Mouse (Mus musculus) forebrain, embryonic 13.5 days (tissue): ENCODE measurements around the gene Zfp335. TPM values are rescaled to one million over a fixed set of nuclear protein-coding genes. Genes with fewer than 3 reads are reported as not detected.

ENCODE experiments used
- ATAC-seq: fragments of 200-750 bp; cut with Nextera tagmentation; 2 replicates; pipeline ENCODE4 v1.8.0; 2017
- H3K27ac ChIP-seq: fragments of 300-500 bp; sonication (generic); 2 replicates; pipeline ENCODE4 v1.5.1; 2015; ENCODE audit warnings: inconsistent platforms, mild to moderate bottlenecking, moderate library complexity
- H3K27me3 ChIP-seq: fragments of 300-500 bp; sonication (generic); 2 replicates; pipeline ENCODE4 v1.6.1; 2015; ENCODE audit warnings: mild to moderate bottlenecking, inconsistent platforms
- H3K36me3 ChIP-seq: fragments of 300-500 bp; sonication (generic); 2 replicates; pipeline ENCODE4 v1.6.1; 2015; ENCODE audit warnings: mild to moderate bottlenecking, inconsistent platforms; ENCODE audit not compliant: poor library complexity, severe bottlenecking
- H3K4me1 ChIP-seq: fragments of 300-500 bp; sonication (generic); 2 replicates; pipeline ENCODE4 v1.6.1; 2015; ENCODE audit warnings: inconsistent platforms
- H3K4me2 ChIP-seq: fragments of 300-500 bp; sonication (generic); 2 replicates; pipeline ENCODE4 v1.6.1; 2015; ENCODE audit warnings: inconsistent platforms, mild to moderate bottlenecking, moderate library complexity
- H3K4me3 ChIP-seq: fragments of 300-500 bp; sonication (generic); 2 replicates; pipeline ENCODE4 v1.5.1; 2015; ENCODE audit warnings: mild to moderate bottlenecking, inconsistent platforms
- H3K9ac ChIP-seq: fragments of 300-500 bp; sonication (generic); 2 replicates; pipeline ENCODE4 v1.6.1; 2015; ENCODE audit warnings: mild to moderate bottlenecking, inconsistent platforms
- H3K9me3 ChIP-seq: fragments of 300-500 bp; sonication (generic); replicated peaks from 2 replicates; pipeline ENCODE4 v1.6.1; 2016; ENCODE audit warnings: inconsistent platforms
- WGBS: fragments of 180-500 bp; shearing (Covaris S2); methylation state at CpG from one replicate; pipeline ENCODE4 v1.1.7; 2015; 5-methylcytosine and 5-hydroxymethylcytosine counted together
- polyA plus RNA-seq: library from polyadenylated mRNA; unstranded; fragments of >200 nt; fragmentation: Nextera tagmentation; extraction: Ambion mirVana; gene quantifications from 2 replicates; pipeline ENCODE4 v1.2.1, GENCODE M21; 2015

The Zfp335 gene
- polyA plus RNA-seq, 1 experiment from 2014 or later: 12.2 TPM

DNA sequence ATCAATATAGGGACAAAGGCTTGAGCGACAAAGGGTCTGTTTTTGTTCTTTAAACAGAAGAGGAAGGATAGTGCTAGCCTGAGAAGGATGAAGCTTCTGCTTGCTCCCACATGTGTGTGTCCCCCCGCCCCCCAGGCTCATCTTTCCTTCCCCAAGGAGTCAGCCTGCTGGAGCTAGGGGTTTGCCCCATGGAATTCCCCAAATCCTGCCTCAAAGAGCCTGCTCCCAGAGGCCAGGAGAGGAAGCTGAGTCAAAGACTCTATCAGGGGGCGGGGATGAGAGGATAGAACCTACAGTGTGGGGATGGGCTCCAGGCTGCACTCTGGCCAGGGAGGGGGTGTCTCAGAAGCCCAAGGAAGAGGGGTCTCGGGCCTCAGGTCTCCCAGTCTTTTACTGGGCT is 35.9 kb upstream of the Zfp335 start:
- Histone ChIP-seq H3K4me1 (peaks cover 10% of the 10 kb centered on the region), H3K27me3 (peaks cover 66% of the 10 kb centered on the region), H3K4me2 (no peak overlapping the region), H3K9ac (no peak overlapping the region), H3K9me3 (no peaks in the 10 kb centered on the region; the same call in 1 of the 2 replicates), H3K27ac (no peak overlapping the region), H3K4me3 (no peak overlapping the region), H3K36me3 (no peaks in the 10 kb centered on the region)
- 19% methylated on average over 4 of the region's 4 CpGs for WGBS
- no peak for ATAC-seq

DNA sequence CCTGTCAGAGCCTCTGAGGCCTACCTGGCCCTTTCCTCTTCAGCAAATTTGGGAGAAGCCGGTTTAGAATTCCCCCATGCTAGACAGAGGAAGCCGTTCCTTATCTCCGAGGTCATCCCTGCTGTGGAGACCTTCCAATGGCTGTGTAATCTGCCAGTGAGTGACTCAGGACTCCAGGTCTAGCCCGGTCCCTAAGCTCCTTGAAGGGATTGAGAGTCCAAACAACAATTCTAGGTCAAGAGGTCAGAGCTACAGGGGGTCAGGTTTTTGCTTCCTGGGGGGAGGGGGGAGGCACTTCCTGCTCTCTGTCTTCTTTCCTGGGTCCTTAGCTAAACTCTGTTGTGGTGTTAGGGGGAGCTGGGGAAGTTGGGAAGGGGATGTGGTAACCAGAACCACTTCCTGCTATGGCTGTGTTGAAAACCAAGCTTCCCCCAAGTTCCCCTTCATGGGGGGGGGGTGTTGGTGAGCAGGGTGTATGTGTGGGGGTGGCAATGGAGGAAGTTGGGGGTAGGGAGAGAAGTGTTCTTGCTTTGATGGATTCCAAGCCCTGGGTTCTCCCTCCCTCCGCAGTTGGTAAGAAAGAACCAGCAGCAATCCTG is 31.2 kb upstream of the Zfp335 start:
- H3K36me3 ChIP-seq: no peaks in the 10 kb centered on the region
- no peak overlapping the region for H3K4me2 ChIP-seq
- peaks cover 53% of the 10 kb centered on the region for H3K27me3 ChIP-seq
- no peak overlapping the region for H3K27ac ChIP-seq
- no peak overlapping the region for H3K9ac ChIP-seq
- H3K9me3 ChIP-seq: no peaks in the 10 kb centered on the region
- H3K4me3 ChIP-seq: no peak overlapping the region
- ATAC-seq: no peak
- 12% methylated on average over 5 of the region's 5 CpGs for WGBS
- peaks cover 21% of the 10 kb centered on the region for H3K4me1 ChIP-seq

DNA sequence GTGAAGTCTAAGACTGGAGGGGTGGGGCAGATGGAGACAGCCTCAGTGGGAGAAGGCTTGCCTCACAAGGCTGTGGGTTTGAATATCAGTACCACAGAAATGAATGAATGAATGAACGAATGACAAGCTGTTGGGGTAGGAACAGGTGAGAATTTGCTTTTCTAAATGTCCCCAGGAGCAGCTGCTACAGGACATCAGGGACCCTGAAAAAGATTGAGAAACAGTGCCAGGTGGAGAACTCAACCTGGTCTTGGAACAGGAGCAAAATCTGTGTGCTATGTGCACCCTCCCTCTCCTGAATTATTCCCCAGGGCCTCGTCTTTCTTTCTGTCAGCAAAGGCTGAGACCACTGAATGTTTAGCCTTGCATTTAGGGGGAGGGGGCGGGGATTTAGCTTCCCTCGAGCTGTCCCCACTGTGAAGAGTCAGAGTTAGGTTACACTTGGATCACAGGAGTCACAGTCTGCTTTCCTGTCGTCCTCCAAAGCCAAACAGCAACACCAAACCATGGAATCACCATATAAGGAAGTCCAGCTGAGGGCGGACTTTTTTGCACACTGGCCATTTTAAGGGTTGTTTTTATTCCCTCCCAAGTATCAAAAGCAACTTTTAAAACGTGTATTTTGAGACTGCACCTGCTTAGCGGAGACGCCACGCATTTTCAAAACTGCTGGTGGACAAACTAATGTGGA is 28.7 kb upstream of the Zfp335 start, which contains the start of gene Mmp9:
Gene Mmp9 (plus strand): TSS at position 641 of the 691 bp plus-strand sequence.
- Histone ChIP-seq H3K27ac (peak within 1 kb of the TSS; percentile 57; the same call in 1 of the 2 replicates), H3K36me3 (no peaks in the 10 kb centered on the region), H3K9ac (no peak within 1 kb of the TSS), H3K27me3 (peaks cover 44% of the 10 kb centered on the region), H3K9me3 (no peaks in the 10 kb centered on the region), H3K4me2 (no peak within 1 kb of the TSS; the same call in 1 of the 2 replicates), H3K4me1 (peaks cover 21% of the 10 kb centered on the region), H3K4me3 (no peak within 1 kb of the TSS)
- ATAC-seq: no peak
- 23% methylated on average over 10 of the region's 10 CpGs for WGBS

DNA sequence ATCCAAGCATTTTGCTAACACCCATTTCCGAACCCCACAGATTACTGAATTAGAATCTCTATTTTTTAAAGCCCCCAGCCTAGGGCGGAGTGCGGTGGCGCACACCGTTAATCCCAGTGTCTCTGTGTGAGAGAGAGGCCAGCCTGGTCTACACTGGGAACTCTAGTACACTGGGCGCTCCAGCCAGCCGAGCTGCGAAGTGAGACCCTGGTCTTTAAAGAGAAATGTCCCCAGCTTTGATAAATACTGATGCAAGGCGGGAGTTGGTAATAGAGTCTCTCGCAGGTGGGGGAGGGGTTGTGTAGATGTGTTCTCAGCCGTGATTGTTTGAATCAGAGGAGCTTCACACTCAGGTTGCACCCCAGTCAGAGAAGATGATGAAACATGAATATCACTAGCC is 27.5 kb upstream of the Zfp335 start:
- peaks cover 45% of the 10 kb centered on the region for H3K27me3 ChIP-seq
- H3K9me3 ChIP-seq: no peaks in the 10 kb centered on the region
- H3K27ac ChIP-seq: peak overlapping the region; percentile 57
- peak overlapping the region; percentile 56 for H3K9ac ChIP-seq
- peaks cover 21% of the 10 kb centered on the region for H3K4me1 ChIP-seq
- no peaks in the 10 kb centered on the region for H3K36me3 ChIP-seq
- H3K4me3 ChIP-seq: peak overlapping the region; percentile 40
- WGBS: under 1% methylated on average over 11 of the region's 11 CpGs
- H3K4me2 ChIP-seq: peak overlapping the region; percentile 72
- peak; percentile 61 for ATAC-seq

DNA sequence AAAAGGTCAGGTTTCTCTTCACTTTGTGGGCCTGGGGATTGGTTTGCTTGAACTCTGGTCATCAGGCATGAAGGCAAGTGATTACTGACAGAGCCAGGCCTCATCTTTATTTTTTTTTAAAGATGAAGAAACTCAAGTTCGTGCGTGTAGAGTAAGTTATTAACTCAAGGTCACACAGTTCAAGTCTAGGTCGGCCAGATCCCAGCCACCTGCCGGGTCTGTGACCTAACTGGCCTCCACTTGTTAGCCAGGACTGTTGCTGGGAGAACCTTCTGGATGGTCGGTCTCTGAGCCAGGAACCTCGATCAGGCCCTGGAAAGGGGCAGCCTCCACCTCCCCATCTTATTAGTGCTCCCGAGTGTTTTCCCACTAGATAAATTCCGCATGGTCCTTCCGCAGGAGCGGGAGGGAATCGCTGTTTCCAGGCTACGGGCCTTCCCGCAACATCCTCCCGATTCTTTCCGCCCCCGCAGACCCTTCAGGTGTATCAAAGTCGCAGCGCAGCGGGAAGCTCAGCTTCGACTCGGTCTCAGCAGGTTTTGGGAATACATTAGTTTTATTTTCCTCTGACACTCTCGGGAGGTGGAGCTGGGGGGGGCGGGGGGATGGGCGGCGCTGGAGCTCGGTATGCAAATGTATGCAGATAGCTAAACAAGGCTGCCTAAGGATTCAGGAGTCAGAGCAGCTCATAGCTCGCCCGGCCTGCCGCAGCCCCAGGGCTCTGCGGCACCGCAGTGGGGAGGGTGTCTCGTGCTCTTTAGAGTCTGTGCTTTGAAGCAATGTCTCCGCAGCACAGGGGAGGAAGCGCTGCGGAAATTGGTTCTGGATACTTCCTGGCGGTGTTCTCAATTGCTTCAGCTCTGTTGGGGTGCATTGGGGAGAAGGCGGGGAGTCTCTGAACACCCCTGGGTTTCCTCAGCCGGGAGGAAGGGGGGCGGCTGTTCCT is 26.9 kb upstream of the Zfp335 start:
- peak overlapping the region; percentile 72 for H3K4me2 ChIP-seq
- peaks cover 45% of the 10 kb centered on the region for H3K27me3 ChIP-seq
- peak; percentile 95 for ATAC-seq
- 3% methylated on average over 39 of the region's 39 CpGs for WGBS
- H3K27ac ChIP-seq: peak overlapping the region; percentile 57
- no peaks in the 10 kb centered on the region for H3K36me3 ChIP-seq
- peaks cover 21% of the 10 kb centered on the region for H3K4me1 ChIP-seq
- no peaks in the 10 kb centered on the region for H3K9me3 ChIP-seq
- peak overlapping the region; percentile 40 for H3K4me3 ChIP-seq
- peak overlapping the region; percentile 56 for H3K9ac ChIP-seq

DNA sequence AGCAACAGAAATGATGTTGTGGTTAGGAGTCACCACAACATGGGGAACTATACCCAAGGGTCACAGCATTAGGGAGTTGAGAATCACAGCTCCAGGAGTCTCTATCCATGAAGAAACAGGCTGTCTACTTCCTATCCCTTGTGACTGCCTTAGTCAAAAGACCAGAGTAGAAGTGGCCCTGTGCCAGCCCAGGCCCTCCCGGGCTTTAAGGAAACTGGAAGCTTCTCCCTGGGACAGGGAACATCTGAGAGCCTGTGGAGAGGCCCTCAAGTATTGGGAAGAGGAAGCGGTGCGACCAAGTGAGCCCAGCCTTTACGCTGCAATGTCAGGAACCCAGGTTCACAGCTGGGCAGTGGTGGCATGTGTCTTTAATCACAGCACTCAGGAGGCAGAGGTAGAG is 24.4 kb upstream of the Zfp335 start:
- WGBS: 78% methylated on average over 4 of the region's 4 CpGs
- Histone ChIP-seq H3K36me3 (no peaks in the 10 kb centered on the region), H3K27me3 (peaks cover 35% of the 10 kb centered on the region)

DNA sequence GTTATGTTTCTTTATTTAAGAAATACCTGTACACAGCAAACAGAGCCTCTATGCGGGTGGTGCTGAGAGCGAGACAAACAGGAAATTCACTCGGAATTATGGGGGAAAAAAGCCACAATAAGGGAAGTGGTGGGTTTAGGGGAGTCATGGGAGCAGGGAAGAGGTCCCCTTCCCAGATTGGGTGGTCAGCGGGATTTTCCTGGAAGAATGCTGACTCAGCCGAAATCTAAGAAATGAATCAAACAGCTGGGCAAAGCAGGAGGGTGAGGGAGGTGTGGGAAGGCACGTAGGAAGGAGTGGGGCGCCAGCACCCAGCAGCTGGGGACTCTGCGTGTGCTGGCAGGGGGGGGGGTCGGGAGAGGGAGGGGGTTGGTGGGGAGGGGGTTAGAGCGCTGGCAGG is 22.0 kb upstream of the Zfp335 start:
- Histone ChIP-seq H3K4me1 (peaks cover 5% of the 10 kb centered on the region; the same call in 1 of the 2 replicates), H3K4me3 (no peak overlapping the region), H3K36me3 (no peaks in the 10 kb centered on the region), H3K9ac (no peak overlapping the region), H3K27me3 (peaks cover 15% of the 10 kb centered on the region), H3K4me2 (no peak overlapping the region), H3K9me3 (no peaks in the 10 kb centered on the region), H3K27ac (no peak overlapping the region)
- 62% methylated on average over 5 of the region's 10 CpGs for WGBS
- ATAC-seq: no peak

More for the DNA sequence above, 24.4 kb upstream of the Zfp335 start:
- H3K9me3 ChIP-seq: no peaks in the 10 kb centered on the region
- no peak overlapping the region for H3K4me2 ChIP-seq
- no peak overlapping the region for H3K27ac ChIP-seq
- no peak overlapping the region for H3K9ac ChIP-seq
- peaks cover 21% of the 10 kb centered on the region for H3K4me1 ChIP-seq
- no peak overlapping the region for H3K4me3 ChIP-seq
- ATAC-seq: no peak

DNA sequence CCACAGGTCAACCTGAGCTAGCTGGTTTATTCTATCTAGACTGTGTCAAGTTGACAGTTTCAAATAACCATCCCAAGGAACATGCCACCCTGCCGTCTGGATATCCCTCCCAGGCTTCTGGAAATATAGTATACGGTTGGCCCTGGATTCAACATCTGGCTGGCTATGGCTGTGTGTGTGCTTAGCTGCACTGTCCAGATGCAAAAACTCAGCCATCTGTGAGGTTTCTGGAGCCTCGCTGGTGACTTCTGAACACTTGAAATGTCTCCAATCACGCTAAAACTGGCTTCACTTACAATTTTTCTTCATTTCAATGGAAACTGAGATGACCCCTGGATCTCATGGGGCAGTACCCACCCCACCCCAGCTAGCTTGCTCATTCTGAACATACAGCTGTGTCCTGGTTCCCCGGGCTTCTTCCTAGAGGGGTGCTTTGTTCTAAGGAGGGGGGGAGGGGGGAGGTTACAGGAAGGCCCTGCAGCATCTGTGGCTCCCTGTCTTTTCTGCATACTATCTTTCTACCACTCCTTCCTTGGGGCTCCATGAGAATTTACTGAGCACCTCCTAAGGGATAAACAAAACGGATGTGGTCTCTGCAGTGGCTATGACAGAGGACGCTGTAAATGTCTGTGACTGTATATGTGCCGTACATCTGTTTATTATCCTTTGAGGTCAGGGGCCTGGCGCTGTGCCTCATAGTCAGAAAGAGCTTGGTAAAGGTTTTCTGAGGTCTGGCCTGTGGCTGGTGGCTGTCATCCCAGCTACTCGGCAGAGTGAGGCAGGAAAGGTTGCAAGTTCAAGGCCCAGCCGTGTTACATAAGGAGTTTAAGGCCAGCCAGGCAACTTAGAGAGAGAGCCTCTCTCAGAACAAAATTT is 19.4 kb upstream of the Zfp335 start:
- WGBS: 72% methylated on average over 11 of the region's 11 CpGs
- Histone ChIP-seq H3K9me3 (no peaks in the 10 kb centered on the region), H3K9ac (no peak overlapping the region), H3K4me2 (no peak overlapping the region), H3K27me3 (peaks cover 7% of the 10 kb centered on the region; the same call in 1 of the 2 replicates), H3K27ac (no peak overlapping the region), H3K36me3 (no peaks in the 10 kb centered on the region), H3K4me3 (no peak overlapping the region), H3K4me1 (no peaks in the 10 kb centered on the region)
- ATAC-seq: no peak

DNA sequence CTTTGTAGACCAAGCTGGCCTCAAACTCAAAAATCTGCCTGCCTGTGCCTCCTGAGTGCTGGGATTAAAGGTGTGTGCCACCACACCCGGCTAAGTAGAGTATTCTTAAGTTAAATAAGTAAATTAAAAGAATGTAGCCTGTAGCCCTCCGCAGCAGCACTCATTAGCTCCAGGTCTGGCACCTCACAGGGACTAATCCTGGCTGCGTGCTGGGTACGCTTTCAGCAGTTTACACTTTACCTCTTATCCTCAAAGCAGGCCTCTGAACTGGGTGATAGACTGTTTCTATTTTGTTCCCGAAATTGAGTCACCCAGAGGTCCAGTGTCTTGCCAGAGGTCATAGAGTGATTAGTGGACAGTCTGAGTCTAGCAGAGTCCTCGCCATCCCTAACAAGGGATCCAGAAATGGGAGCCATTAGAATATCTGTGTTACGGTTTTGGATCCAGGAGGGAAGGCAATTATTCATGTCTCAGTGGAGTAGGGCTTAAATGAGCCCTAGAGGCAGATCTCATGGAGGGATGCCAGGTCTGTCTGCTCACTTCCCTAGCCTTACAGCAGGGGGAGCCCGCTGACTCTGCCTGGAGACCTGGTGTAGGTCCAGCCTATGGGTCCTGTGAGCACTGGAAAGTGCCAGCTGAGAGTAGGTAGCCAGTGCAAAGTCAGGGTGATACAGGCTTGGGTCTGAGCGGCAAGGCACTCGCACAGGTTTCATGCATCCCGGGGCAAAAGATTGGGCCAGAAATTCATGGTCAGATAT is 12.7 kb upstream of the Zfp335 start:
- 27% methylated on average over 11 of the region's 11 CpGs for WGBS
- Histone ChIP-seq H3K9ac (no peak overlapping the region), H3K36me3 (peaks cover 11% of the 10 kb centered on the region), H3K27ac (0 out of 2 replicates have a peak overlapping the region, but pooled peaks have one; percentile 5), H3K9me3 (no peaks in the 10 kb centered on the region), H3K27me3 (no peaks in the 10 kb centered on the region), H3K4me3 (no peak overlapping the region), H3K4me2 (no peak overlapping the region), H3K4me1 (peaks cover 14% of the 10 kb centered on the region)
- ATAC-seq: peak; percentile 70

DNA sequence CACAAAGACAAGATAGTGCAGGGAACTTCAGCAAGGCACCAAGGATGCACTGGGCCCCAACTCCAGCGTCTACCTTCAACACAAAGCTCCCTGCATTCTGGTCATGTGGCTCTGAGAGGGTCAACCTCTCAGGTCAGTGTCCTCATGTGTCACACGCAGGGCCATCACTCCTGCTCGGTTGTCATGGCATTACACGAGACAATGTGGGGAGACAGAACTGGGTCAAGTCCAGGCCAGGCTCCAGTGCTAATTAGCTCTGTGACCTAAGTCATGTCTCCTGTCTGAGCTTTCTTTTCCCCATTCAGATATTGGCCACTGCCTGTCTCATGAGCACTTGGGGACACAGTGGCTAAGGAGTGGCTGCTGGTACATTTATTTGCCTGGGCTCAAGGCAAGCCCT is 11.7 kb upstream of the Zfp335 start:
- Histone ChIP-seq H3K4me1 (peaks cover 14% of the 10 kb centered on the region), H3K36me3 (peaks cover 15% of the 10 kb centered on the region), H3K9ac (no peak overlapping the region), H3K27ac (no peak overlapping the region), H3K4me2 (no peak overlapping the region), H3K9me3 (no peaks in the 10 kb centered on the region), H3K27me3 (no peaks in the 10 kb centered on the region), H3K4me3 (no peak overlapping the region)
- ATAC-seq: no peak
- 60% methylated on average over 4 of the region's 4 CpGs for WGBS

DNA sequence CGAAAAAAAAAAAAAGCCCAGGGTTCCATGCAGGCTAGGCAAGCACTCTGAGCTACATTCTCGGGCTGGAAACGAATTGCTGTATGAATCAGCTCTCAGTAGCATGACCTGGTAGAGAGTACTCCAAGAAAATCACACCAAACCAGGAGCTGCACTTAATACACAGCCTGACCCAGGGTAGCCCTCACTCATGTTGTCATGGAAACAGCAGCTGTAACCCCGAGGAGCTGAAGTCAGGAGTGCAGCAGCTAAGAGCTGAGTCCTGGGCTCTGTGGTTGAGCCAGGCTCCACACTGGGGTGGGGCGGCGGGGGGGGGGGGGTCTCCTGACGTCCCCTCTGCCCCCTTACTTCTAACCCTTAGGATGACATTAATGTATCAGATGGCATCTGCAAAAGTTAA is 10.4 kb upstream of the Zfp335 start:
- no peak overlapping the region for H3K4me2 ChIP-seq
- WGBS: 62% methylated on average over 7 of the region's 7 CpGs
- no peak overlapping the region for H3K27ac ChIP-seq
- H3K9me3 ChIP-seq: no peaks in the 10 kb centered on the region
- peaks cover 15% of the 10 kb centered on the region for H3K36me3 ChIP-seq
- peaks cover 14% of the 10 kb centered on the region for H3K4me1 ChIP-seq
- ATAC-seq: 0 out of 2 replicates have a peak, but pooled peaks have one; percentile 37
- no peak overlapping the region for H3K9ac ChIP-seq
- no peak overlapping the region for H3K4me3 ChIP-seq
- no peaks in the 10 kb centered on the region for H3K27me3 ChIP-seq
